Mouse (Mus musculus): ENCODE measurements around the gene Slk.

GRCm38 (mm10) chr19:47654896-47655295 is 75.4 kb downstream of the Slk start:
- no peak for TF ChIP-seq CTCF (IDR thresholded peaks at IDR 0.05; ENCODE audit: low read depth)
- no peak for TF ChIP-seq EP300 (IDR thresholded peaks at IDR 0.05; ENCODE audit: low read depth)

Measured in heart, postnatal 0 days (tissue).